Mouse (Mus musculus): Measurements from ENCODE around the gene Cenpp.

- no peak for TF ChIP-seq POLR2A (IDR thresholded peaks at IDR 0.05; ENCODE audit: insufficient read depth, low read length)
- TF ChIP-seq CTCF (IDR thresholded peaks at IDR 0.05; ENCODE audit: low read depth, low read length): no peak
Observed at GRCm38 (mm10) chr13:49652481-49653179, at the start of gene Cenpp, which contains the start of gene Nol8.
